Mouse (Mus musculus): Measurements from ENCODE around the gene D430041D05Rik.

- TF ChIP-seq GATA1 (IDR thresholded peaks at IDR 0.05; ENCODE audit: borderline replicate concordance, low read length) (no peak), FLI1 (IDR thresholded peaks at IDR 0.05; ENCODE audit: low read length) (no peak)
Measured at GRCm38 (mm10) chr2:104305722-104306121, 105.1 kb downstream of the D430041D05Rik start.
